Mouse (Mus musculus) splenic B cell, adult 2 months (primary cell): Measurements from ENCODE around the gene 1110051M20Rik.

ENCODE experiments used
- DNase-seq: peaks from one replicate; pipeline ENCODE4 v3.0.0-alpha.2; 2011; ENCODE audit warnings: low read depth, low spot score
- H3K27me3 ChIP-seq: 2 replicates; pipeline ENCODE4 v1.6.1; 2012; ENCODE audit warnings: mild to moderate bottlenecking, low read length, moderate library complexity, mixed read lengths; ENCODE audit not compliant: control insufficient read depth, poor library complexity, insufficient read depth, severe bottlenecking
- H3K36me3 ChIP-seq: 2 replicates; pipeline ENCODE4 v1.6.1; 2012; ENCODE audit warnings: mild to moderate bottlenecking, low read length, moderate library complexity, mixed read lengths; ENCODE audit not compliant: control insufficient read depth, poor library complexity, insufficient read depth, severe bottlenecking

The 1110051M20Rik gene

DNA sequence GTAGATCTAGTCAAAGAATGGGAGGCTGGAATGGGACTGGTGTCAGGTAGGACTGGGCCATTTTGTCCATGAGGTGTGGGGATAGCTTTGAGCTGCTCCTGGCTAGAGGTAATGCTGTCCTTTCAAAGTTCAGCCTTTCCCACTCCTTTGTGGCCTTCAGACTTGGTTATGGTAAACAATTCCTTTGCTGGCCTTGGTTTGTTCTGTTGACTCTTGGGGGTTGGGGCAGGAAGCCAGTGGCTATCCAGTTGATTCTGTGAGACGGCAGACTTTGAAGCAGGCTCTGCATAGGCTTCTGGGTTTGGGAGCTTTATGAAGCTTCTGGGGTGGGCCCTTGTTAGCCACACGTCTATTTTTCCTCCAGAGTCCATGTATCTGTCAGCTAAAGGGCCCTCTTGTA, 175.8 kb downstream of the 1110051M20Rik start:
- Histone ChIP-seq H3K36me3 (peaks cover 15% of the 10 kb centered on the region), H3K27me3 (no peaks in the 10 kb centered on the region)
- no peak for DNase-seq

- DNase-seq: no peak
Observed at GRCm38 (mm10) chr2:91268042-91268441, 176.5 kb downstream of the 1110051M20Rik start.

GRCm38 (mm10) chr2:91264711-91265681, 179.5 kb downstream of the 1110051M20Rik start, which contains the start of gene Arfgap2:
Arfgap2 (plus strand) TSS chr2:91264974.
- peaks cover 7% of the 10 kb centered on the region for H3K36me3 ChIP-seq
- DNase-seq: peak; percentile 96
- no peaks in the 10 kb centered on the region for H3K27me3 ChIP-seq

More at GRCm38 (mm10) chr2:91268042-91268441, 176.5 kb downstream of the 1110051M20Rik start:
- H3K27me3 ChIP-seq: no peaks in the 10 kb centered on the region
- H3K36me3 ChIP-seq: peaks cover 10% of the 10 kb centered on the region

GRCm38 (mm10) chr2:91263692-91264660, 180.5 kb downstream of the 1110051M20Rik start:
- no peak for DNase-seq
- peaks cover 7% of the 10 kb centered on the region for H3K36me3 ChIP-seq
- H3K27me3 ChIP-seq: no peaks in the 10 kb centered on the region

DNA sequence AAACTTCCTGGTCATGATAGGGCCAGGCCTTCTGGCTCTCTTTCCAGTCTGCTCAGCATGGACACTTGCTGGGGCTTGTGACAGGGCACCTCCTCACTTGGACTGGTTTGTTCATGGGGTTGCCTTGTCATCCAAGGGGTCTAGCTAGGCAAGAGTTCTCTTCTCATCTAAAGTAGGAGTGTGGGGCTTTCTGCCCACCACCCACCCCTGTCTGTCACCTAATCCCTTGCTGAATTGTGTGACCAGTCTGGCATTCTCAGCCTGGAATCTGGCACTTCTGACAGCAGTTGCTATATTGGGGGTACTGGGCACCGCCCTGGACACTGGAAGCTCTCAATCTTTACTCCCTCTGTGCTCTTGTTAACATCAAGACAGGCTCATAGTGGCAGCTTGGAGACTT, 185.0 kb downstream of the 1110051M20Rik start:
- no peaks in the 10 kb centered on the region for H3K36me3 ChIP-seq
- DNase-seq: no peak
- no peaks in the 10 kb centered on the region; the same call in 1 of the 2 replicates for H3K27me3 ChIP-seq

DNA sequence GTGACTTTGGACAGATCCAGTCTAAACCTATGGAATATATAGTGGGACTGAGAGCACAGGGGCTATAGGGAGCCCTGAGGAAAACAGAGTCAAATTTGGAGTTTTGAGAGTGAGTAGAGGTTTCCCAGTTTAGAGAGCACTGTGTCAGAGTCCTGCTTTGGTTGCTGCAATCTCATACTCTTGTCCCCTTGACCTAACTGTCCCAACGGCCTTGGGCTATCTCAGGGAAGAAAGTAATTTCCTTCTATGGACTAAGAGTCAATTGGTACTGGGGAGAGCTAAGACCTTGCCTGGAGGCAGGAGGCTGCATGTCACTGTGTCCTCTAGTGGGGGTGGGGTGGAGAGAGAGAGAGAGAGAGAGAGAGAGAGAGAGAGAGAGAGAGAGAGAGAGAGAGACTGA, 185.7 kb downstream of the 1110051M20Rik start:
- no peak for DNase-seq
- no peaks in the 10 kb centered on the region; the same call in 1 of the 2 replicates for H3K27me3 ChIP-seq
- H3K36me3 ChIP-seq: no peaks in the 10 kb centered on the region

GRCm38 (mm10) chr2:91258054-91258453, 186.4 kb downstream of the 1110051M20Rik start:
- H3K27me3 ChIP-seq: no peaks in the 10 kb centered on the region; the same call in 1 of the 2 replicates
- DNase-seq: no peak
- H3K36me3 ChIP-seq: no peaks in the 10 kb centered on the region

DNA sequence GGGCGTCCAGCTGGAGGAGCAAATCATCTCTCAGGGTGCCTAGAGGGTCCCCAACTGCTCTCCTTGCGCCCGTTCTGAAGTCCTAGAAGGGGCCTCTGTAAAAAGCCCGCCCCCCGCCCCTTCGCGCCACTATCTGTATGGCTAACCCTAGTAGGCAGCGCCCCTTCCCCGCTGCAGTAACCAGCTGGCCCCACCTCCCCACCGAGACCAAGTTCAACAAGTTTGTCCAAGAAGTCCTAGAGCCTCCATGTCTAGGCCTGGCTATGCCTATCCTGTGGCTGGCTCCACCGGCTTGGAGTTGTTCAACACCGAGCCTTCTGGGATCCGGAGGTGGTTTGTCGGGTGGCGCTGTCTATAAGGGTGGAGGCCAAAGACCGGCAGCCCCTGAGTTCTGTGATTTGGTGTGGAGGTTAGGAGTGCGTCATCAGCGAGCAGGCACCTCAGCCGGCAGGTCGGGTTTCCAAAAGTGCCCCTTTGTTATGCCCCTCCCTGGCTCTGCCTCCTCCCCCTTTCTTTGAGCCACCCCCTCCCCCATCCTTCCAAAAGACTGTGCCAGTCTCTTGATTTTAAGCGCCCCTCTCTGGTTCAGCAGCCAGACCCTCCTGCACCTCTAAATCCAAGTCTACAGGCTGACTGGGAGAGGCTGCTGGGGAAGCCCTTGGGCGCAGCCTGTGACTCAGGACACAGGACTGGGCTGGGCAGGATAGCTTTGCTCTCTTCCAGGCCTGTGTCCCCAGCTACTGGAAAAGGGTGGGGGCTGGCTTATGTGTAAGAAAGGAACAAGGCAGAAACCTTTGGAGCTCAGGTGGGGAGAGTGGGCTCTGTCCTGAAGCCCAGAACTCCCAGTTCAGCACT, 187.2 kb downstream of the 1110051M20Rik start:
- no peaks in the 10 kb centered on the region for H3K36me3 ChIP-seq
- H3K27me3 ChIP-seq: no peaks in the 10 kb centered on the region; the same call in 1 of the 2 replicates
- DNase-seq: no peak

DNA sequence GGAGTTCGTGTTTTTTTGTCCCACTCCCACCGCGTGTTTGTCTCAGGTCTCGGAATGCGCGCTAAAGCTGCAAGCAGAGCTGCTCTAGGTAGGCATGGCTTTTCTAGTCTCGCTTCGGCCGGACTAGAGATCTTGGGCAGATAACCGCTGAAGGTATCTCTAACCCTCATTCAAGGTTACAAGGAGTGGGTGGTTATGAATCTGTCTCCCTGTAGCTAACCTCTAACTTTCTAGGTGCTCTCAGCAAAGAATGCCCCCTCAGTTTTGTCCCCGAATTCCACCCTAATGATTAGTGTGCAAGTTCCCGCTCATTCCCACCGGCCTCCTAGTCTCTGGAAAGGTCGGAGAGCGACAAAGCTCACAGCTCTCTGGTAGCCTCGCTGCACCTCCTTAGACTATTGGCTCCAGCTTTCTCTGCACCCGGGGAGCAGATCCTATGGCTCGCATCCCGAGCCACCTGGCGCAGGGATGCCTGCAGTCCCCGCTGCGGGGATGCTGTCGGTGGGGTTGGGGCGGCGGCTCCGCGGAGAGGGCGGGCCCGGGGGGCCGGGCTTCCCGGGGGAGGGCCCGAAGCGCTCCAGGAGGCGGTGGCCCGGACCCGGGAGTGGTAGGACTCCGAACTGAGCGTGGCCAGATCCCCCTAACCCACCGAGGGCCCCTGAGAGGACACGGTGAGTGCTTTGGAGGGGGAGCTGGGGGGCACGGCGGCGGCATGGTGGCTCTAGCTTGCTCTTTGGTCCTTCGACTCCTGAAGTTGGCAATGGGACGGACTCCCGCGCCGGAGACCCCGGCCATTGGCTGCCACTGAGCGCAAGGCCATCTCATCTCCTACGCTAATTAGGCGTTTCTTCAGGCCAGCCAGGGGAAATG, 188.0 kb downstream of the 1110051M20Rik start:
- H3K36me3 ChIP-seq: no peaks in the 10 kb centered on the region
- no peaks in the 10 kb centered on the region; the same call in 1 of the 2 replicates for H3K27me3 ChIP-seq
- no peak for DNase-seq

- H3K27me3 ChIP-seq: no peaks in the 10 kb centered on the region; the same call in 1 of the 2 replicates
- DNase-seq: no peak
- H3K36me3 ChIP-seq: no peaks in the 10 kb centered on the region
Observed at GRCm38 (mm10) chr2:91255661-91256150, 188.8 kb downstream of the 1110051M20Rik start, which contains the start of gene Pacsin3. Pacsin3 (plus strand) TSS chr2:91255954.

DNA sequence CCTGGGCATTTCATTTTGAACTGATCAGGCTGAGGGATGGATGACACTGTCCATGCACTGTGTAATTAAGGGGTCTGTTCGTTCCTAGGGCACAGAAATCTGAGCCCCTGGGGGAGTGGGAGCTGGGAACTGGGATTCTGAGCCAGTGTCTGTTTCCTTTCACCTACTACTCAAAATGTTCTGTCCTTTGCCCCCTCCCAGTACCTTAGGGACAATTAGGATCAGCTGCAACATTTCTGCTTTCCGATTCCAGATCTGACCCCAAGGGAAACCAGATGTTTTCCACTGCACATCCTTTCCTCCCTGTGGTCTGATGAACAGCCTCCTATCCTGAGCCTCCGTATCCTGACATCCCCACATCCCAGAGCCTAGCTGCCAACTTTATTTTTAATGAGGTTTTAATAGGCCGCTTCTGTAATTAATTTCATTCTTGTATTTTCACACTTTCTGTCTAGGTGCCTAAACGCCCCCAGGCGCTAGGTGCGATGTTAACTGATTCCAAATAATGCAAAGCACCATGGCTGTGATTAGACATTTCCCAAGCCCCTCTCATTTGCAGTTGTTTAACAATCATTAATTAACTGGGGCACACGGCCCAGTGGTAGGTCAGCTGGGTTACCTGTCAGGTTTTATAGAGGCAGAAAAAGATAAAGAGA, 189.7 kb downstream of the 1110051M20Rik start:
- no peak for DNase-seq
- Histone ChIP-seq H3K27me3 (no peaks in the 10 kb centered on the region; the same call in 1 of the 2 replicates), H3K36me3 (no peaks in the 10 kb centered on the region)

- no peak for DNase-seq
- Histone ChIP-seq H3K36me3 (no peaks in the 10 kb centered on the region), H3K27me3 (no peaks in the 10 kb centered on the region; the same call in 1 of the 2 replicates)
Observed at GRCm38 (mm10) chr2:91252512-91252911, 192.0 kb downstream of the 1110051M20Rik start.
